Mouse (Mus musculus): ENCODE data around the gene Clgn.

- TF ChIP-seq CTCF (IDR thresholded peaks at IDR 0.05; ENCODE audit: insufficient read depth, low read length) (no peak), POLR2A (IDR thresholded peaks at IDR 0.05; ENCODE audit: borderline replicate concordance, extremely low read depth, low read depth, low read length) (no peak)
Observed at GRCm38 (mm10) chr8:83418805-83419516, 29.3 kb downstream of the Clgn start.
